Mouse (Mus musculus) retina, adult 2 months (tissue): Measurements from ENCODE around the gene Fndc3b.

Experiments
- DNase-seq: peaks from one replicate; pipeline ENCODE4 v3.0.0-alpha.2; 2012; ENCODE audit warnings: low read depth, low spot score

The Fndc3b gene

DNA sequence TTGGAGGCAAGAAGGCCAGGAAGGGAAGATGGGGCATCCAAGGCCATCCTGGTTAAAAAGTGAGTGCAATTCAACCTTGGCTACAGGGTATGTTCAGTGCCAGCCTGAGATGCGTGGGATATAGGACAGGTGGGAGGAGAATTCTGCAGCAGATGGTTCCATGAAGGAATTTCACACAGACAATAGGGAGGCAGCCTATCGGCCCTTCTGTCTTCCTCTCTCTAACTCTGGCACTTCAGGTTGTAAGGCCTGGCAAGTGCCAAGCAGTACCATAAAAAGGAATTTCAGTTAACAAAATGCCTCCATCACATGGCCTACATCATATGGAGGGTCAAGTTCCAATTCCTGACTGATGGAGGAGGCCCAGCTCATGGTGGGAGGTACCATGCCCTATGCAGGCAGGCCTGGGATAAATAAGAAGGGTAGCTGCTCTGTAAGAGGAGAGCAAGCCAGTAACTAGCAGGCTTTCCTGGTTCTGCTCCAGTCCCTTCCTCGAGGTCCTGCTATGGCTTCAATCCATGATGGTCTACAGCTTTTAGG, 155.6 kb downstream of the Fndc3b start:
- no peak for DNase-seq

DNA sequence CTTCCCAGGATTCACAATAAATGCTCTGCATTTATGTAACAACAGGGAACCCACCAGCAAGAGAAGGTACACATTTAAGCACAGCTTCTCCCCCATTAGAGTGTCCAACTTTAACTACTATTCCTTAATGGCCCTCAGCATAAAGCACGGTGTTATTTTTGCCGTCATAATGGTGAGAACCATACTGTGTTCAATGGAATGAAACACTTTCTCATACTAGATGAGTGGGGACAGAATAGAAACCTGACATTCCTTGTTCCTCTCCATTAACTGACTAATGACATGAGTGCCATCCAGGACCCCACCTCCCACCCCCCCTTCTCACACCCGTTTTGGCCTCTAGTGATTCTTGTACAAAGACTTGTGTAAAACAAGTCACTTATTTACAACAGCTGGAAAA, 156.8 kb downstream of the Fndc3b start:
- DNase-seq, result no peak

DNA sequence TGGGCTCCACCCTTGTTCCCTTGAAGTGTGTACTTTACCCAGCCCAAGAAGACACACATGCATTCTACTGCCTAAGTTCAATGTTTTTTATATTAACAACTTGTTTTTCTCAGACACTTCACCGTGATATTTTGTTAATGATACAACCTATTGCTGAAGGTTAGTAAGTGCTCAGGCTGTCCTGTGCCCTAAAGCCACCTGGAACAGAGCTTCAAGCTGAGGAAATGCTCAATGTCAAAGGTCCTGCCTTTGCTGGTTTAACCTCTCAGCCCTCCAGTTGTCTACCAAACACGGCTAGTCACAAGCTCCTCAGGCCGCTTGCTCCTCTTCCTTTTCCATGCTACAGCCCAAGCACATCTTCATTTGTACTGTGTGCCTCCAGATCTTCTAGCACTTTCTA, 157.3 kb downstream of the Fndc3b start:
- no peak for DNase-seq

GRCm38 (mm10) chr3:27551005-27551404, 160.1 kb downstream of the Fndc3b start:
- no peak for DNase-seq

GRCm38 (mm10) chr3:27550409-27550808, 160.7 kb downstream of the Fndc3b start:
- DNase-seq, result no peak

DNA sequence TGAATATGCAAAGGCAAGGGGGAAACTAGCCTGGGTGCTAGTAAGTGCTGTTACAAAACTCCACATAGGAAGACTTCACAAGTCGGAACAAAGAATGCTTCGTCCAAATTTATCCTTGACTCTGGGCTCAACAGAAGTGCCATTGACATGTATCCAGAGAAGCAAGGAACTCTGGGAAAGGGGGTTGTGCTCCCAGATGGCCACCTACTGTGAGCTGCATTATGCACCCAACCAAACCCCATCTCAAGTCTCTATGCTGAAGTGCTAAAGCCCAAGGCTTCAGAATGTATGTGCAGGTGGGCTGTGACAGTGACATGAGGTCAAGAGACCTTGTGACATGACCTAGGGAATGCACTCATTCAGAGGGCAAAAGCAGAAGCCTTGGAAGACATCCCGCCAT, 165.5 kb downstream of the Fndc3b start:
- DNase-seq, result no peak

- DNase-seq, result no peak
Measured at GRCm38 (mm10) chr3:27544061-27544460, 167.0 kb downstream of the Fndc3b start.

DNA sequence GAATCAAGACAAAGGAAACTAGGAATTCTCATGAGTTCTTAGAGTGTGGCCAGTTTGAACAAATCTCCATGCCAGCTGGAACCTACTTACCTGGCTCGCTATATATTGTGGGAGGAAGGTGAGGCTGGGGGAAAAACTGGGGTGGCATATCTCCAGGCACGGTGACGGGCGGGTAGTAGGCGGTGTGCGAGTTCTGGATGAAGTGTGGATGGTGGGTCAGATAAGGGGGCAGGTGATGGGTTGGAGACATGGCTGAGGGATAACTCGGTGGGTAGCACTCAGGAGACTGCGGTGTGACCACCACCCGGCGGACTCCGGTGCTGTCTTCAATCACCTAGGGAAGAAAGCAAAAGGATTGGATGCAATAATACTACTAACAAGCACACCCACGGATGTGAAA, 169.3 kb downstream of the Fndc3b start:
- DNase-seq, result no peak

GRCm38 (mm10) chr3:27541181-27541580, 169.9 kb downstream of the Fndc3b start:
- DNase-seq, result no peak

- no peak for DNase-seq
Measured at GRCm38 (mm10) chr3:27534208-27534607, 176.9 kb downstream of the Fndc3b start.

DNA sequence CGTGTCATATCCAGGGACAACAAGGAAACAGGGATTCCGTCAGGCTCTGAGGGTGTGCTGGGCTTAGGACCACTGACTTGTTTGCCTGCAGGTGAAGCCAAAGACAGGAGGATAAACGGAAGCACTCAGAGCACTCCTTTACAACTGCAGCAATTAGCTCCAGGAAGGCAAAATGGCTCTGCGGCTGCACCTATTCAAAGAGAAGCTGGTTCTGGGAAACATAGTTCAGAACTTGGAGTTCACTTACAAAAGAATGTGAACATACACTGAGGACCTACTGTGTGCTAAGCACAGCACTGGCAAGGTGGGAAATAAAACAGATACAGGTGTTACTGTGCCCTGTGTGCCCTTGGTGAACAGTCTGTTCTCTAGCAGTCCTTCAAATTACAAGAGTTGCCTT, 177.4 kb downstream of the Fndc3b start:
- no peak for DNase-seq

GRCm38 (mm10) chr3:27531993-27532392, 179.1 kb downstream of the Fndc3b start:
- no peak for DNase-seq

GRCm38 (mm10) chr3:27530370-27530769, 180.7 kb downstream of the Fndc3b start:
- DNase-seq, result no peak

DNA sequence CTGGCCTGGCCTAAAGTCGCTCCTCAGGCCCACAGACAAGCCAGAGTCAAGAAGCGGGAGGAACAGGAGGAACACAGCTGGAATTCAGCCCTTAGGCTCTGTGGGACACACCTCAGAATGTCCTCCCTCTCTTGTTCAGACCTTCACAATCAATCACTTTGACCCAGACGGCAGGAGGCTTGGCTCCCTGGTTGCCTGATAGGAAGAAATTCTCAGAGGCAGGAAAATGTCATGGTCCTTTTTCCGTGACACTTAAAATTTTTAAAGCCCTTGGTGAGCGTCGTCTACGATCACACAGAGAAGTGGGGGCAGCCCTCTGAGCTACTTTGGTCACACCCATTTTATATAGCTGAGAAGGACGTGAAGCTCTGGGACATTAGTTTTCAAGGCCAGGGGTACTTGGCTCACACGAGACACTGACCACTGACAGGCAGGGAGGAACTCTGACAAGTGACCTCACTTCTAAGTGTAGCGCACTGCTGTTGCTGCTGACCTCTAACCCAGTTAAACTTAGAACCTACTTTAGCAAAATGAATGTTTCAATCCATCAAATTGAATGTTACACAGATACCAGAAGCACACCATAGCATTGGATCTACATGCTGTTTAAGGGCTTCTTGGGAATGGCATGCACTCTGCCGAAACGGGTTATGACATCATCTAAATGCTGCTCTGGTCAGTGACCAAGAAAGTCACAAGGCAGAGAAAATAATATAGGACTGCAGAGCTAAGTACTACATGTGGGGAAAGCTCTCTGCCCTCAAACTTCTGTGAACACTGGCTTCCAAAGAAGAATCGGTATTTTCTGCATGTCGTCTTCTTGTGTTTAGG, 181.7 kb downstream of the Fndc3b start:
- DNase-seq, result no peak

GRCm38 (mm10) chr3:27526991-27527390, 184.1 kb downstream of the Fndc3b start:
- no peak for DNase-seq

GRCm38 (mm10) chr3:27523176-27523936, 187.8 kb downstream of the Fndc3b start:
- DNase-seq, result no peak

GRCm38 (mm10) chr3:27520391-27520790, 190.7 kb downstream of the Fndc3b start:
- DNase-seq, result no peak

GRCm38 (mm10) chr3:27519481-27519880, 191.6 kb downstream of the Fndc3b start:
- no peak for DNase-seq

DNA sequence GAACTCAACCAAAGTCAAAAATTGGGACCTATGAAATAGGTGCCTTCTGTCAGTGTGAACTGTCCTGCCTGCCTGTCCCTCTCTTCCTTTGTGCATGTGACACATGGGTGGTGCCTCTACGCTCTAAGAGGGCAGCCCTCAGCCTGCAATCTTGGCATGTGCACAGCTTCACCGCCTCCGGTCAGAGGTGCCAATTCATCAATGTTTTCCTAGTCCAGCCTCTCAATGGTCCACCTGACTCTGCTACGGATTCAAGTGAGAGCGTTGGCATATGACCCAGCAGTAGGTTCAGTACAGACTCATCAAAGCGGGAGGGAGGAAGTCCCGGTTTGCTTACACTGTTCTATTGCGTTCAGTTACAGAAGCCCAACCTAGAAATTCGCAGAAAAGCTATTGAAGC, 192.2 kb downstream of the Fndc3b start:
- DNase-seq, result no peak

DNA sequence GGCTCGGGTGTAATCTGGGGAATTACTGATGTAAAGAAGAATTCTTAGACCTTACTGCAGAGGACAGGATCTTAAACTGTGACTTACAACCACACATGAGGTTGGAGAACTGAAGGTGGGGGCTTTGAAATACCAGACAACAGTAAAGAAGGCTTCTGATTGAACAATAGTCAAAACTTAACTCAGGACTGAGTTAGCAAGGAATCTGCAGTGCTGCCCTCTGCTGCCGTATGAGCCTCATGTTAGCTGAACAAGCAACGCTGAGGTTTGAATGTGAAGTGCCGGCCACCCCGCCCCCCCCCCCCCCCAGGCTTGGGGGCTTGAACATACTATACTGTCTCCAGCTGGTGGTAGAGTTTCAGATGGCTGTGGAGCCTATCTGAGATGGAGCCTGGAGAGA, 194.6 kb downstream of the Fndc3b start:
- no peak for DNase-seq

DNA sequence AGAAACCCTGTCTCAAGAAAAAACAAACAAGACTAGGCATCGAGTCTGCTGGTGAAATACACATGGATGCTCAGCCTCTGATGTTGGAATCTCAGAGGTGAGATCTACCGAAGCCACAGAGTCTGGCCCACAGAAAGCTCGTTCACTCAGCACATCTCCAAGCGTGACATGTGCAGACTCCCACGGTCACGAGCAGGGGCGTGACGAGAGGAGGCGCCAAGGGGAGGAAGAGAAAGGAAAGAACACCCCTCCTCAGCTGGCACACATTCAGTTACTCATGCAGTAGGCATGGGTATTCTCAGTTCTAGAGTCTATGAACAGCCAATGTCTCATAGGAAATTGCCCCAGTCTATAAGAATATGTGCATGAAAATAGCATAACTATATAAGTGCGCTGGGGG, 199.3 kb downstream of the Fndc3b start:
- DNase-seq, result no peak

- no peak for DNase-seq
Measured at GRCm38 (mm10) chr3:27506886-27507285, 204.2 kb downstream of the Fndc3b start.

GRCm38 (mm10) chr3:27505582-27505981, 205.5 kb downstream of the Fndc3b start:
- no peak for DNase-seq
